Mouse (Mus musculus) large intestine, adult 2 months (tissue): ENCODE results near the gene 4930455H04Rik. TPM values are rescaled to one million over a fixed set of nuclear protein-coding genes. Genes with fewer than 3 reads are reported as not detected.
A peak's percentile ranks its signal among the peaks of the same experiment; 100 is the strongest.

Experiments used
- DNase-seq: peaks from one replicate; pipeline ENCODE4 v3.0.0-alpha.2; 2012; ENCODE audit warnings: low read depth, low spot score
- WGBS: fragments of 180-500 bp; shearing (Covaris S2); methylation state at CpG from one replicate; pipeline ENCODE4 v1.1.7; 2018; 5-methylcytosine and 5-hydroxymethylcytosine counted together
- polyA plus RNA-seq: library from polyadenylated mRNA; depleted of rRNA; stranded (reverse); fragments of >200 nt; gene quantifications from 2 replicates; pipeline ENCODE4 v1.2.3, GENCODE M21; 2012

4930455H04Rik gene
- polyA plus RNA-seq, 1 experiment = not detected

- 76% methylated on average over 9 of the region's 9 CpGs for WGBS
- DNase-seq = no peak
Observed at GRCm38 (mm10) chr3:116964426-116964825, 3.6 kb upstream of the 4930455H04Rik start.

GRCm38 (mm10) chr3:116966225-116966624 lies 1.8 kb upstream of the 4930455H04Rik start:
- DNase-seq = peak; percentile 73

GRCm38 (mm10) chr3:116966800-116967199 lies 1.3 kb upstream of the 4930455H04Rik start:
- WGBS = 12% methylated on average over 6 of the region's 6 CpGs
- DNase-seq = peak; percentile 50

More at GRCm38 (mm10) chr3:116966225-116966624, 1.8 kb upstream of the 4930455H04Rik start:
- WGBS = 15% methylated on average over 4 of the region's 4 CpGs

GRCm38 (mm10) chr3:116967436-116967835 lies 631 bp upstream of the 4930455H04Rik start:
- WGBS = 76% methylated on average over 6 of the region's 6 CpGs

GRCm38 (mm10) chr3:116968540-116968997 lies 502 bp downstream of the 4930455H04Rik start, which contains the start of gene Palmd:
TSS of gene Palmd (minus strand) at chr3:116968987.
- no peak for DNase-seq
- WGBS = 6% methylated on average over 17 of the region's 17 CpGs

More at GRCm38 (mm10) chr3:116967436-116967835, 631 bp upstream of the 4930455H04Rik start:
- no peak for DNase-seq

GRCm38 (mm10) chr3:116969003-116969402 lies 936 bp downstream of the 4930455H04Rik start:
- WGBS = 32% methylated on average over 5 of the region's 5 CpGs
- DNase-seq = no peak

- no peak for DNase-seq
- WGBS = 74% methylated on average over 5 of the region's 5 CpGs
Observed at GRCm38 (mm10) chr3:116969786-116970185, 1.7 kb downstream of the 4930455H04Rik start.

- no peak for DNase-seq
- WGBS = 67% methylated on average over 9 of the region's 9 CpGs
Observed at GRCm38 (mm10) chr3:116981811-116982575, 13.9 kb downstream of the 4930455H04Rik start.

GRCm38 (mm10) chr3:116985042-116985455 lies 17.0 kb downstream of the 4930455H04Rik start:
- DNase-seq = no peak
- 21% methylated on average over 1 of the region's 1 CpGs for WGBS

GRCm38 (mm10) chr3:116985741-116986140 lies 17.7 kb downstream of the 4930455H04Rik start:
- WGBS = 37% methylated on average over 1 of the region's 1 CpGs
- no peak for DNase-seq

- 20% methylated on average over 2 of the region's 2 CpGs for WGBS
- DNase-seq = no peak
Observed at GRCm38 (mm10) chr3:116986451-116986850, 18.4 kb downstream of the 4930455H04Rik start.

GRCm38 (mm10) chr3:116988221-116988620 lies 20.2 kb downstream of the 4930455H04Rik start:
- 83% methylated on average over 3 of the region's 3 CpGs for WGBS
- DNase-seq = no peak

- WGBS = 83% methylated on average over 2 of the region's 2 CpGs
- no peak for DNase-seq
Observed at GRCm38 (mm10) chr3:116991180-116991579, 23.1 kb downstream of the 4930455H04Rik start.

- 68% methylated on average over 2 of the region's 2 CpGs for WGBS
- DNase-seq = no peak
Observed at GRCm38 (mm10) chr3:116993011-116993410, 24.9 kb downstream of the 4930455H04Rik start.

- no peak for DNase-seq
- WGBS = 69% methylated on average over 9 of the region's 9 CpGs
Observed at GRCm38 (mm10) chr3:117001686-117002485, 33.8 kb downstream of the 4930455H04Rik start.

GRCm38 (mm10) chr3:117003379-117003778 lies 35.3 kb downstream of the 4930455H04Rik start:
- no peak for DNase-seq
- 83% methylated on average over 6 of the region's 6 CpGs for WGBS

- WGBS = 83% methylated on average over 3 of the region's 3 CpGs
- no peak for DNase-seq
Observed at GRCm38 (mm10) chr3:117006636-117007035, 38.6 kb downstream of the 4930455H04Rik start.

GRCm38 (mm10) chr3:117007340-117007739 lies 39.3 kb downstream of the 4930455H04Rik start:
- WGBS = 94% methylated on average over 6 of the region's 6 CpGs

GRCm38 (mm10) chr3:117010182-117010581 lies 42.1 kb downstream of the 4930455H04Rik start:
- WGBS = 30% methylated on average over 6 of the region's 6 CpGs
- DNase-seq = no peak

More at GRCm38 (mm10) chr3:117007340-117007739, 39.3 kb downstream of the 4930455H04Rik start:
- DNase-seq = no peak

- no peak for DNase-seq
- 75% methylated on average over 3 of the region's 3 CpGs for WGBS
Observed at GRCm38 (mm10) chr3:117020319-117020718, 52.3 kb downstream of the 4930455H04Rik start.
